Mouse (Mus musculus) heart, embryonic 13.5 days (tissue): Measurements from ENCODE around the gene Ptprg. TPM values are rescaled to one million over a fixed set of nuclear protein-coding genes. Genes with fewer than 3 reads are reported as not detected.

Experiments used
- ATAC-seq: fragments of 200-750 bp; cut with Nextera tagmentation; 2 replicates; pipeline ENCODE4 v1.8.0; 2017; ENCODE audit warnings: moderate TSS enrichment; ENCODE audit not compliant: insufficient number of reproducible peaks, low FRiP score, low TSS enrichment; ENCODE audit errors: extremely low read depth
- H3K27ac ChIP-seq: fragments of 300-500 bp; sonication (generic); replicated peaks from 2 replicates; pipeline ENCODE4 v1.5.1; 2015; ENCODE audit warnings: moderate library complexity, mild to moderate bottlenecking, inconsistent platforms
- H3K27me3 ChIP-seq: fragments of 300-500 bp; sonication (generic); replicated peaks from 2 replicates; pipeline ENCODE4 v1.6.1; 2015; ENCODE audit warnings: mild to moderate bottlenecking, inconsistent platforms
- H3K36me3 ChIP-seq: fragments of 300-500 bp; sonication (generic); 2 replicates; pipeline ENCODE4 v1.6.1; 2015; ENCODE audit warnings: mild to moderate bottlenecking, inconsistent platforms
- H3K4me1 ChIP-seq: fragments of 300-500 bp; sonication (generic); 2 replicates; pipeline ENCODE4 v1.6.1; 2015; ENCODE audit warnings: inconsistent platforms
- H3K4me2 ChIP-seq: fragments of 300-500 bp; sonication (generic); 2 replicates; pipeline ENCODE4 v1.6.1; 2015; ENCODE audit warnings: inconsistent platforms, mild to moderate bottlenecking, moderate library complexity
- H3K4me3 ChIP-seq: fragments of 300-500 bp; sonication (generic); 2 replicates; pipeline ENCODE4 v1.5.1; 2015; ENCODE audit warnings: moderate library complexity, mild to moderate bottlenecking, inconsistent platforms
- H3K9ac ChIP-seq: fragments of 300-500 bp; sonication (generic); 2 replicates; pipeline ENCODE4 v1.6.1; 2015; ENCODE audit warnings: inconsistent platforms, mild to moderate bottlenecking, moderate library complexity
- H3K9me3 ChIP-seq: fragments of 300-500 bp; sonication (generic); 2 replicates; pipeline ENCODE4 v1.6.1; 2016; ENCODE audit warnings: inconsistent platforms
- whole genome bisulfite sequencing: fragments of 180-500 bp; shearing (Covaris S2); methylation state at CpG from one replicate; pipeline ENCODE4 v1.1.7; 2015; ENCODE audit warnings: mixed read lengths; 5-methylcytosine and 5-hydroxymethylcytosine counted together
- polyA plus RNA-seq: library from polyadenylated mRNA; unstranded; fragments of >200 nt; fragmentation: Nextera tagmentation; extraction: Ambion mirVana; gene quantifications from 2 replicates; pipeline ENCODE4 v1.2.1, GENCODE M21; 2015

Gene Ptprg
- polyA plus RNA-seq, 1 experiment from 2014 or later, result 18.3 TPM

DNA sequence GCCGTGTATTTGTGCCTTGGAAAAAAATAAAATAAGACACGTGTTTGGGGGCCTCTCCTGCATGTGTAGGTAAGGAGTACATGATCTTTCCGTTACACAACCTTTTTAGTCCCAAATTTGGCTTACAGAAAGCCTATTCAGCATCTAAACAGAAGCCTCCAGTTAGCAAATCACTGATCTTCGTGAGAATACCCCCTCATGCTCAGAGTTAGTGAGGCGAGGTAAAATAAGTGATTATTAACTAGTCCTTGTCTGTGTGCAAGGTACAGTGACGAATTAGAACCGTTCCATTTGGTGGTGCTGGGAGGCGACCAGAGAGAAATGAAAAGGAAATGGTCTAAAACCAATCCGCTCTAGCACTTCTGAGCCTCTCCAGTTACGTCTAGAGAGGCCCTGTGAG is 648.9 kb downstream of the Ptprg start:
- 76% methylated on average over 10 of the region's 10 CpGs for WGBS
- peaks cover 2% of the 10 kb centered on the region; the same call in 1 of the 2 replicates for H3K36me3 ChIP-seq
- no peak overlapping the region for H3K4me2 ChIP-seq

DNA sequence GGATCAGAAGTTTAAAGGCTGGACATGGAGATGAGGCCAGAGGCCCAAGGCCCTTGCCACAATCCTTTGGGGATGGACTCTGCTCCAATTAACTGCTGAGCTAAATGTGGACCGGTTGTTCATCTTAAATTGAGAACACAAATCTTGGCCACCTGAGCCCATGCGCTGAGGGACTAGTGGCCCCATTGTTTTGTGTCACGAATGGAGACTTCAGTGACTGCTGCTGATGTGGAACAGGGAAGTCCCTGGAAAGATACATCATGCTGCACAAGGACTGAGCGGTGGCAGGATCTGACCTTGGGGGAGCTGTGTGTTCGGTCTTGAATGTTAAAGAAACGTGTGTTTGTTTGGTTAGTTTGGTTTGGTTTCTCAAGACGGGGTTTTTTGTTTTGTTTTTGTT is 649.7 kb downstream of the Ptprg start:
- Histone ChIP-seq H3K27ac (no peak overlapping the region), H3K4me3 (no peak overlapping the region), H3K4me1 (no peaks in the 10 kb centered on the region), H3K36me3 (peaks cover 5% of the 10 kb centered on the region; the same call in 1 of the 2 replicates), H3K27me3 (no peaks in the 10 kb centered on the region), H3K9me3 (no peaks in the 10 kb centered on the region), H3K9ac (no peak overlapping the region), H3K4me2 (no peak overlapping the region)
- WGBS, result 81% methylated on average over 7 of the region's 7 CpGs
- ATAC-seq, result no peak

More for the DNA sequence above, 648.9 kb downstream of the Ptprg start:
- H3K4me1 ChIP-seq, result no peaks in the 10 kb centered on the region
- H3K9me3 ChIP-seq, result no peaks in the 10 kb centered on the region
- H3K4me3 ChIP-seq, result no peak overlapping the region
- no peak for ATAC-seq
- no peaks in the 10 kb centered on the region for H3K27me3 ChIP-seq
- no peak overlapping the region for H3K27ac ChIP-seq
- H3K9ac ChIP-seq, result no peak overlapping the region

DNA sequence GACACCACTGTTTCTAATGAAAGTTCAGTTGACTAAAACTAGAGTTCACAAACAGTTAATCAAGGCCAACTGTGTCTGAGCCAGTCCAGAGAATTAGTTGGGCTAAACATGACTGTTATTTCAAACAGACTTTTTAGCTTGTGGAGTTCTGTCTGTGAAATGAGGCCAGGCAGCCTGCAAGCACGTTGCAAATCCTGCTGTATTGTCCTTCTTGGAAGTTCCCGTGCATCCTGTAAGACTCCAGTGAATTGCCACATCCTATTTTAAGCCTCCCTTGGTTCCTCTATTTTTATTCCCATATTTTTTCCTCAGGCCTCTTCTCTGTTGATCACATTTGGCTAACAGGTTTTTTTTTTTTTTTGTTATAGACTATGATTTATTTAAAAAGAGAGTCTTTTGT is 652.8 kb downstream of the Ptprg start:
- Histone ChIP-seq H3K36me3 (peaks cover 10% of the 10 kb centered on the region), H3K27ac (no peak overlapping the region), H3K9ac (no peak overlapping the region), H3K4me2 (no peak overlapping the region), H3K4me1 (no peaks in the 10 kb centered on the region), H3K27me3 (no peaks in the 10 kb centered on the region), H3K4me3 (no peak overlapping the region), H3K9me3 (no peaks in the 10 kb centered on the region)
- WGBS, result 47% methylated on average over 2 of the region's 2 CpGs
- no peak for ATAC-seq

DNA sequence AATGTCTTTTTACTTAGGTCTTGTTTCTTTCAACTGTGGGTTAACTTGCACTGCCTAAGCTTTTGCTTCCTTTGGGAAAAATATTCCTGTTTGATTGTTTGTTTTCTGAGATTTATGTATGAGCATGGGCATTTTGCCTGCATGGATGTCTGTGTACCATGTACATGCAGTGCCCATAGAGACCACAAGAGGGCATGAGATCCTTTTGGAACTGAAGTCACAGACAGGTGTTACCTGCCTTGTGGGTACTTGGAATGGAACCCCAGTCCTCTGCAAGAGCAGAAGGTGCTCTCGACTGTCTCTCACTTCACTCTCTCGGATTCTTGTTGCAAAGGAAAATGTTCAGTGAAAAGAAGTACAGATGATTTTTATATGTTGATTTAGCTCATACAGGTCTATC is 655.2 kb downstream of the Ptprg start:
- Histone ChIP-seq H3K4me1 (no peaks in the 10 kb centered on the region), H3K4me2 (no peak overlapping the region), H3K4me3 (no peak overlapping the region), H3K9ac (no peak overlapping the region), H3K36me3 (peaks cover 14% of the 10 kb centered on the region), H3K27me3 (no peaks in the 10 kb centered on the region), H3K9me3 (no peaks in the 10 kb centered on the region), H3K27ac (no peak overlapping the region)
- ATAC-seq, result no peak
- WGBS, result 78% methylated on average over 2 of the region's 2 CpGs

DNA sequence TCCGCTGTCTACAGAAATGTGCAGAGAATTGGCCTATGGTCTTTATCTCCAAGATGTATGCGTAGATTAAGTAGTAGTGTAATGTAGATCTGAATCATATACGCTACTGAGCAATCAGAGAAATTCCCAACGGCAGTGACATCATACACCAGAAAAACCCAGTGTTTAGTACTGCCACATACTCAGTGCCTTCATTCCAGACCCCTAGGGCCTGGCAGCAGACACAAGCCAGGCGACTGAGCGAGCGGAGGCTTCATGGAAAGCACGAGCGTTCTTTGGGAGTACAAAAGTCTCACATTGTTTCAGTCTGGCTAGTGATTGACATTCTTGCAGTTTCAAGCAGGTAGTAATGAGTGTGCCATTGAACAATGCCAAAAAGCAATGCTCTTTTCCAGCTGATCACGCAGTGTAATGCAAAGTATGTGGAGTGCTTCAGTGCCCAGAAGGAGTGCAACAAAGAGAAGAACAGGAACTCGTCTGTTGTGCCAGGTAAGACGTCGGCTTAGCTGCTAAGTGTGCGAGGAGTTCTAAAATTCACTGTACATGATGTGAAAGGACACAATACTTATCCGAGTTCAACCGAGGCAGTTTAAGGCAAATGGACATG is 665.3 kb downstream of the Ptprg start:
- Histone ChIP-seq H3K4me2 (no peak overlapping the region), H3K4me1 (no peaks in the 10 kb centered on the region), H3K27ac (no peak overlapping the region), H3K4me3 (no peak overlapping the region), H3K27me3 (no peaks in the 10 kb centered on the region), H3K9me3 (no peaks in the 10 kb centered on the region), H3K9ac (no peak overlapping the region), H3K36me3 (peaks cover 19% of the 10 kb centered on the region; the same call in 1 of the 2 replicates)
- 71% methylated on average over 16 of the region's 16 CpGs for WGBS
- no peak for ATAC-seq

- H3K27ac ChIP-seq, result no peak overlapping the region
- H3K4me1 ChIP-seq, result no peaks in the 10 kb centered on the region
- H3K4me2 ChIP-seq, result no peak overlapping the region
- peaks cover 19% of the 10 kb centered on the region; the same call in 1 of the 2 replicates for H3K36me3 ChIP-seq
- H3K9ac ChIP-seq, result no peak overlapping the region
- 76% methylated on average over 6 of the region's 6 CpGs for WGBS
- H3K4me3 ChIP-seq, result no peak overlapping the region
- no peaks in the 10 kb centered on the region for H3K9me3 ChIP-seq
- ATAC-seq, result no peak
- H3K27me3 ChIP-seq, result no peaks in the 10 kb centered on the region
Observed at GRCm38 (mm10) chr14:12219877-12220276, 666.5 kb downstream of the Ptprg start.

- Histone ChIP-seq H3K4me1 (no peaks in the 10 kb centered on the region), H3K4me2 (no peak overlapping the region), H3K4me3 (no peak overlapping the region), H3K9me3 (no peaks in the 10 kb centered on the region), H3K27ac (no peak overlapping the region), H3K9ac (no peak overlapping the region), H3K27me3 (no peaks in the 10 kb centered on the region), H3K36me3 (peaks cover 25% of the 10 kb centered on the region; the same call in 1 of the 2 replicates)
- no peak for ATAC-seq
- 81% methylated on average over 8 of the region's 8 CpGs for WGBS
Observed at GRCm38 (mm10) chr14:12220540-12220939, 667.2 kb downstream of the Ptprg start.

- 77% methylated on average over 5 of the region's 5 CpGs for WGBS
- no peak for ATAC-seq
- no peaks in the 10 kb centered on the region for H3K4me1 ChIP-seq
Observed at GRCm38 (mm10) chr14:12221571-12221970, 668.2 kb downstream of the Ptprg start.

DNA sequence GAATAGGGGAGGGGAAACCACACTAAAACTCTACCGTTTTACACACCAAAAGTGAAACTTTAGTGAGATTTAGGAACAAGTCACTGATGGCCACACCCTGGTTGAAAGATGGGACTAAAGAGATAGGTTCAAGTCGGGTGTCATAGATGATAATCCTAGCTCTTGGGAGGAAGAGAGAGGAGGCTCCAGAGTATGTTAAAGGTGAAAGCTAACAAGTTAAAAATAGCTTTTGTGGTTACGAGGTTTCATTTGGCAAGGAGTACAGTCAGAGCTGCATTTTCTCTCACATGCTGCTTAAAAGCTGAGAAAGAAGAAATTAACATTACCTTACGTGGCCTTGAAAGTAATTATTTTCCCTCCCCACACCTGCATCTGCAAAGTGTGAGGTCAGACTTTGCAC is 690.4 kb downstream of the Ptprg start:
- Histone ChIP-seq H3K9ac (no peak overlapping the region), H3K4me3 (no peak overlapping the region), H3K9me3 (no peaks in the 10 kb centered on the region), H3K4me1 (peaks cover 6% of the 10 kb centered on the region), H3K27ac (no peak overlapping the region), H3K27me3 (no peaks in the 10 kb centered on the region), H3K4me2 (no peak overlapping the region), H3K36me3 (0 out of 2 replicates have a peak, but pooled peaks cover 3% of the 10 kb centered on the region)
- 52% methylated on average over 4 of the region's 4 CpGs for WGBS
- ATAC-seq, result no peak

More at GRCm38 (mm10) chr14:12221571-12221970, 668.2 kb downstream of the Ptprg start:
- no peak overlapping the region for H3K4me3 ChIP-seq
- peaks cover 25% of the 10 kb centered on the region for H3K36me3 ChIP-seq
- H3K27me3 ChIP-seq, result no peaks in the 10 kb centered on the region
- no peak overlapping the region for H3K9ac ChIP-seq
- H3K4me2 ChIP-seq, result no peak overlapping the region
- no peaks in the 10 kb centered on the region for H3K9me3 ChIP-seq
- H3K27ac ChIP-seq, result no peak overlapping the region

GRCm38 (mm10) chr14:12276031-12276430 is 722.7 kb downstream of the Ptprg start:
- no peak overlapping the region for H3K9ac ChIP-seq
- 55% methylated on average over 3 of the region's 3 CpGs for WGBS
- no peak for ATAC-seq

DNA sequence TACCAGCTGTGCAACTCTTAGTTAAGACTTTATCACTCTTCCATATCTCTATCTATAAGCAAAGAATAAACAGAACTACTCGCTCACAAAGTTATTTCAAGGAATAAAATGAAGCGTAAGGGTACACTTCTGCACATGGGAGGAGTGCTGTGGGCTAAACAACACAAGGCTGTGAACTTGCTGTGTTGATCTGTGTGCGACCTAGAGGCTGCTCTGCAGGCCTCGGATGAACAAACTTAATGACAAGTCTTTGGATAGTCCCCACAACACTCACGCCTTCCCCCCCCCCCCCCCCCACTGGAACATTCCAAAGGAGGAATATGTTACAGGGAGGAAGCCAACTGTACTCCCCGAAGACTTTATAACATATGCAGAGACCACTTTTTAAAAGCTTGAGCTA is 730.3 kb downstream of the Ptprg start, which contains the start of gene Gm49355:
Gm49355 (plus strand) TSS at position 336 of the 400 bp plus-strand sequence.
- Histone ChIP-seq H3K27ac (peak within 1 kb of the TSS; percentile 91), H3K36me3 (peaks cover 12% of the 10 kb centered on the region), H3K9me3 (no peaks in the 10 kb centered on the region), H3K27me3 (peaks cover 26% of the 10 kb centered on the region), H3K4me1 (no peaks in the 10 kb centered on the region), H3K4me2 (peak within 1 kb of the TSS; percentile 72), H3K4me3 (peak within 1 kb of the TSS; percentile 68), H3K9ac (peak within 1 kb of the TSS; percentile 86)
- WGBS, result 65% methylated on average over 6 of the region's 6 CpGs
- ATAC-seq, result no peak

More at GRCm38 (mm10) chr14:12276031-12276430, 722.7 kb downstream of the Ptprg start:
- no peaks in the 10 kb centered on the region for H3K9me3 ChIP-seq
- no peak overlapping the region for H3K27ac ChIP-seq
- H3K4me3 ChIP-seq, result no peak overlapping the region
- H3K36me3 ChIP-seq, result no peaks in the 10 kb centered on the region
- peaks cover 13% of the 10 kb centered on the region for H3K27me3 ChIP-seq
- no peak overlapping the region for H3K4me2 ChIP-seq
- no peaks in the 10 kb centered on the region for H3K4me1 ChIP-seq
